Mouse (Mus musculus) CH12.LX (cell line): ENCODE measurements around the gene Cacna1a. TPM values are rescaled to one million over a fixed set of nuclear protein-coding genes. Genes with fewer than 3 reads are reported as not detected.

Experiments
- DNase-seq: peaks from one replicate; pipeline ENCODE4 v3.0.0-alpha.2; 2013; ENCODE audit errors: extremely low read depth
- H3K27ac ChIP-seq: 2 replicates; pipeline ENCODE4 v1.5.1; 2012; ENCODE audit warnings: low read depth, mild to moderate bottlenecking, control low read depth, moderate library complexity; ENCODE audit not compliant: insufficient read depth
- H3K27me3 ChIP-seq: replicated peaks from 2 replicates; pipeline ENCODE3; 2012; ENCODE audit warnings: inconsistent platforms
- H3K36me3 ChIP-seq, 2 experiments: replicated peaks in 1 of 2; 2 replicates each; pipeline versions ENCODE3 to v1.6.1; 2012; ENCODE audit warnings: inconsistent platforms in 1 of 2, low read length in 1 of 2, mild to moderate bottlenecking in 1 of 2, mixed read lengths in 1 of 2, moderate library complexity in 1 of 2; ENCODE audit not compliant: control insufficient read depth in 1 of 2, insufficient read depth in 1 of 2
- H3K4me1 ChIP-seq, 2 experiments: 2 replicates each; pipeline ENCODE4 v1.6.1; 2012; ENCODE audit warnings: inconsistent platforms in 1 of 2, moderate library complexity in 1 of 2; ENCODE audit not compliant: insufficient read depth in 2 of 2, control insufficient read depth in 1 of 2
- H3K4me2 ChIP-seq: 2 replicates; pipeline ENCODE4 v1.6.1; 2012; ENCODE audit warnings: low read depth, mild to moderate bottlenecking, control low read depth; ENCODE audit not compliant: poor library complexity, insufficient read depth, severe bottlenecking
- H3K4me3 ChIP-seq, 3 experiments: fragments of 150-350 bp in 1 of 3; sonication (generic) in 1 of 3; replicated peaks in 1 of 3; 2 replicates each; pipeline versions ENCODE3 to v1.5.1; 2011 to 2012; ENCODE audit warnings: low read depth in 2 of 3, low read length in 2 of 3, mild to moderate bottlenecking in 2 of 3, moderate library complexity in 2 of 3, control low read depth in 1 of 3, improper control_type of control experiment in 1 of 3, inconsistent platforms in 1 of 3, mixed read lengths in 1 of 3; ENCODE audit not compliant: poor library complexity in 1 of 3
- H3K79me2 ChIP-seq: replicated peaks from 2 replicates; pipeline ENCODE4 v1.6.1; 2012; ENCODE audit warnings: mild to moderate bottlenecking, moderate library complexity; ENCODE audit not compliant: control insufficient read depth, poor library complexity, insufficient read depth, severe bottlenecking; ENCODE audit errors: extremely low read depth
- H3K9ac ChIP-seq: 2 replicates; pipeline ENCODE4 v1.6.1; 2012; ENCODE audit warnings: low read depth, mild to moderate bottlenecking, control low read depth, moderate library complexity; ENCODE audit not compliant: insufficient read depth
- H3K9me3 ChIP-seq: replicated peaks from 2 replicates; pipeline ENCODE3; 2012; ENCODE audit warnings: low read length, inconsistent platforms, mixed read lengths
- BHLHE40 ChIP-seq: IDR thresholded peaks from 2 replicates; pipeline ENCODE4 v1.6.1; 2011; ENCODE audit warnings: mild to moderate bottlenecking, low read depth, low read length, improper control_type of control experiment
- CHD2 ChIP-seq: IDR thresholded peaks from 2 replicates; pipeline ENCODE4 v1.6.1; 2011; ENCODE audit warnings: low read length, improper control_type of control experiment
- CTCF ChIP-seq, 2 experiments: IDR thresholded peaks in 1 of 2; conservative IDR thresholded peaks in 1 of 2; 2 replicates each; pipeline ENCODE4 v1.5.1; 2011 to 2012; ENCODE audit warnings: low read depth in 2 of 2, low read length in 2 of 2, improper control_type of control experiment in 1 of 2, inconsistent platforms in 1 of 2, mild to moderate bottlenecking in 1 of 2, moderate library complexity in 1 of 2
- GABPA ChIP-seq: IDR thresholded peaks from 2 replicates; pipeline ENCODE4 v1.6.1; 2012; ENCODE audit warnings: low read depth, low read length, improper control_type of control experiment, inconsistent platforms; ENCODE audit not compliant: insufficient replicate concordance
- HCFC1 ChIP-seq: IDR thresholded peaks from 2 replicates; pipeline ENCODE4 v1.6.1; 2012; ENCODE audit warnings: low read depth, mild to moderate bottlenecking, inconsistent platforms, low read length, improper control_type of control experiment
- IRF4 ChIP-seq: IDR thresholded peaks from 2 replicates; pipeline ENCODE4 v1.6.1; 2014; ENCODE audit warnings: low read depth, mild to moderate bottlenecking, inconsistent platforms, low read length, improper control_type of control experiment
- JUN ChIP-seq: IDR thresholded peaks from 2 replicates; pipeline ENCODE4 v1.6.1; 2011; ENCODE audit warnings: low read depth, mild to moderate bottlenecking, low read length, improper control_type of control experiment, moderate library complexity; ENCODE audit not compliant: insufficient read depth
- MAFK ChIP-seq: IDR thresholded peaks from 2 replicates; pipeline ENCODE4 v1.6.1; 2011; ENCODE audit warnings: low read length, improper control_type of control experiment; ENCODE audit not compliant: insufficient replicate concordance
- MAX ChIP-seq: IDR thresholded peaks from 2 replicates; pipeline ENCODE4 v1.6.1; 2011; ENCODE audit warnings: low read length, improper control_type of control experiment
- MEF2A ChIP-seq: IDR thresholded peaks from 2 replicates; pipeline ENCODE4 v1.6.1; 2014; ENCODE audit warnings: low read depth, mild to moderate bottlenecking, inconsistent platforms, low read length, improper control_type of control experiment, borderline replicate concordance
- MYC ChIP-seq: IDR thresholded peaks from 2 replicates; pipeline ENCODE4 v1.6.1; 2011; ENCODE audit warnings: low read depth, mild to moderate bottlenecking, improper control_type of control experiment, low read length
- NELFE ChIP-seq: IDR thresholded peaks from 2 replicates; pipeline ENCODE4 v1.6.1; 2011; ENCODE audit warnings: low read depth, low read length, improper control_type of control experiment
- POLR2A ChIP-seq: IDR thresholded peaks from 2 replicates; pipeline ENCODE4 v1.6.1; 2011; ENCODE audit warnings: low read depth, mild to moderate bottlenecking, improper control_type of control experiment, low read length
- POLR2AphosphoS2 ChIP-seq: IDR thresholded peaks from 2 replicates; pipeline ENCODE4 v1.6.1; 2011; ENCODE audit warnings: low read depth, low read length, improper control_type of control experiment
- SIN3A ChIP-seq: IDR thresholded peaks from 2 replicates; pipeline ENCODE4 v1.6.1; 2012; ENCODE audit warnings: low read length, improper control_type of control experiment, inconsistent platforms
- TBP ChIP-seq: conservative IDR thresholded peaks from 2 replicates; pipeline ENCODE4 v1.6.1; 2011; ENCODE audit warnings: low read depth, low read length, improper control_type of control experiment
- TCF12 ChIP-seq: IDR thresholded peaks from 2 replicates; pipeline ENCODE4 v1.6.1; 2014; ENCODE audit warnings: low read depth, mild to moderate bottlenecking, inconsistent platforms, low read length, improper control_type of control experiment
- USF1 ChIP-seq: IDR thresholded peaks from 2 replicates; pipeline ENCODE4 v1.6.1; 2014; ENCODE audit warnings: low read depth, mild to moderate bottlenecking, inconsistent platforms, low read length, improper control_type of control experiment
- USF2 ChIP-seq: conservative IDR thresholded peaks from 2 replicates; pipeline ENCODE4 v1.6.1; 2011; ENCODE audit warnings: low read depth, low read length, improper control_type of control experiment
- ZMIZ1 ChIP-seq: IDR thresholded peaks from 2 replicates; pipeline ENCODE4 v1.6.1; 2012; ENCODE audit warnings: low read depth, mild to moderate bottlenecking, inconsistent platforms, low read length, improper control_type of control experiment
- ZNF384 ChIP-seq: IDR thresholded peaks from 2 replicates; pipeline ENCODE4 v1.6.1; 2012; ENCODE audit warnings: low read depth, low read length, improper control_type of control experiment, inconsistent platforms
- dilution Hi-C: fragments of 300-500 bp; cut with MboI; formaldehyde crosslinking; loops from 2 replicates; pipeline ENCODE4 v1.14.3; 2020; ENCODE audit warnings: low sequenced_read_pairs; ENCODE audit not compliant: extremely low pct_unique_long_range_greater_than_20kb, extremely low pct_ligation_motif_present
- in situ Hi-C: fragments of 300-500 bp; cut with MboI; formaldehyde crosslinking; loops from 3 replicates; pipeline ENCODE4 v1.14.3; 2019; ENCODE audit warnings: low sequenced_read_pairs, low pct_ligation_motif_present, low pct_unique_long_range_greater_than_20kb, mixed read lengths
- polyA plus RNA-seq: library from polyadenylated mRNA; unstranded; fragments of >175 nt; gene quantifications from 2 replicates; pipeline ENCODE4 v1.2.1, GENCODE M21; 2012; ENCODE audit warnings: low read depth; ENCODE audit not compliant: insufficient read length
- total RNA-seq, 2 experiments: library from RNA; depleted of rRNA; stranded (reverse); fragments of 300-350 nt in 1 of 2; fragments of >200 nt in 1 of 2; gene quantifications; 2 replicates each; pipeline ENCODE4 v1.2.3; 2012 to 2014

Gene Cacna1a
- total and polyA plus RNA-seq, 3 experiments = 2.6 to 9.4 (median 6.9) TPM

GRCm38 (mm10) chr8:84533341-84533740, 145.1 kb downstream of the Cacna1a start:
- no peak overlapping the region for H3K9ac ChIP-seq
- peaks cover 74% of the 10 kb centered on the region for H3K27me3 ChIP-seq
- no peaks in the 10 kb centered on the region for H3K4me1 ChIP-seq
- H3K36me3 ChIP-seq = no peaks in the 10 kb centered on the region
- no peak overlapping the region for H3K4me2 ChIP-seq
- no peak for DNase-seq
- no peak for TF ChIP-seq USF1
- no peak for TF ChIP-seq CTCF (conservative IDR thresholded peaks at IDR 0.05 in 1 of 2, IDR thresholded peaks at IDR 0.05 in 1 of 2; ENCODE audit: low read depth in 2 of 2, low read length in 2 of 2)
- no peak for TF ChIP-seq MEF2A
- TF ChIP-seq IRF4 = no peak
- TF ChIP-seq SIN3A = no peak
- TF ChIP-seq BHLHE40 = no peak
- TF ChIP-seq POLR2A = no peak
- TF ChIP-seq ZMIZ1 = no peak
- no peak for TF ChIP-seq MAX
- no peak for TF ChIP-seq USF2
- no peak for TF ChIP-seq MYC
- TF ChIP-seq GABPA = no peak
- TF ChIP-seq HCFC1 = no peak
- TF ChIP-seq NELFE = no peak
- no peak for TF ChIP-seq JUN
- no peak for TF ChIP-seq POLR2AphosphoS2
- no peak for TF ChIP-seq TCF12
- TF ChIP-seq TBP = no peak
- no peak for TF ChIP-seq MAFK
- TF ChIP-seq ZNF384 = no peak
- H3K79me2 ChIP-seq = no peaks in the 10 kb centered on the region
- dilution Hi-C loops (no loop called here), in situ Hi-C loops (no loop called here)
- no peak overlapping the region for H3K27ac ChIP-seq
- H3K9me3 ChIP-seq = peaks cover 12% of the 10 kb centered on the region
- no peak overlapping the region for H3K4me3 ChIP-seq

- Histone ChIP-seq H3K4me2 (no peak overlapping the region), H3K27me3 (peaks cover 70% of the 10 kb centered on the region), H3K4me1 (no peaks in the 10 kb centered on the region), H3K9me3 (peaks cover 2% of the 10 kb centered on the region), H3K79me2 (no peaks in the 10 kb centered on the region), H3K36me3 (no peaks in the 10 kb centered on the region), H3K4me3 (no peak overlapping the region), H3K27ac (no peak overlapping the region), H3K9ac (no peak overlapping the region)
- TF ChIP-seq CHD2 (no peak), BHLHE40 (0 out of 2 replicates have a peak, but pooled peaks have one; percentile 14), CTCF (conservative IDR thresholded peaks at IDR 0.05 in 1 of 2, IDR thresholded peaks at IDR 0.05 in 1 of 2; ENCODE audit: low read depth in 2 of 2, low read length in 2 of 2) (peak; percentile 16 to 23; a peak in 1 of 4 replicates)
- dilution Hi-C loops (no loop called here), in situ Hi-C loops (no loop called here)
- DNase-seq = no peak
Measured at GRCm38 (mm10) chr8:84536917-84537316, 148.7 kb downstream of the Cacna1a start.
